Mouse (Mus musculus) small intestine, adult 2 months (tissue): ENCODE results near the gene Nr6a1.

Experiments
- CTCF ChIP-seq: fragments of 200-500 bp; IDR thresholded peaks from 2 replicates; pipeline ENCODE4 v1.5.1; 2012; ENCODE audit warnings: low read depth, mild to moderate bottlenecking, control low read depth, inconsistent platforms, low read length, moderate library complexity, mixed read lengths; ENCODE audit not compliant: insufficient replicate concordance, insufficient read length; ENCODE audit errors: extremely low read depth
- POLR2A ChIP-seq: fragments of 200-500 bp; IDR thresholded peaks from 2 replicates; pipeline ENCODE4 v1.6.1; 2012; ENCODE audit warnings: low read depth, mild to moderate bottlenecking, control low read depth, inconsistent platforms, low read length, moderate library complexity

DNA sequence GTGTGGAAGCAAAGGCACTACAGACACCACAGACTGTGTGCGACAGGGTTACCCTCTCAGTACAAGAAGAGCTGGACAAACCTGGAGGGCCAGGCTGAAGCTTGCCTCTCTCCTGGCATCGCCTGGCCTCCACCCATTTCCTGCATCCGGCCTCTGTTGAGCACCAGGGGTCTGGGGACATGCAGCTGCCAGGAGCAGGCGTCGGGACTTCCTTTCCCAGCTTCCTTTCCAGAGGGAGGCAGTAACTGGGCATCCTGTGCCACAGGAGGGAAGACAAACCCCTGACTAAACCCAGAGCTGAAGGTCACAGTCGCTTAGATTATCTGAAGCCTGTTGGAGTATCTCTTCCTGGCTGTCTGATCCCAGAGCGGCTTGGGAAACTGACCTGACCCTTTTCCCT, 20.1 kb upstream of the Nr6a1 start:
- TF ChIP-seq CTCF (no peak), POLR2A (no peak)
